Mouse (Mus musculus) MEL (cell line): Measurements from ENCODE around the gene Adgre5. TPM values are rescaled to one million over a fixed set of nuclear protein-coding genes. Genes with fewer than 3 reads are reported as not detected.

Experiments used
- DNase-seq: peaks from one replicate; pipeline ENCODE4 v3.0.0; 2011; ENCODE audit warnings: low read depth, low spot score
- H3K27ac ChIP-seq: 2 replicates; pipeline ENCODE4 v1.5.1; 2012; ENCODE audit warnings: low read depth, mild to moderate bottlenecking, control low read depth, low read length, moderate library complexity; ENCODE audit not compliant: control insufficient read depth
- H3K27me3 ChIP-seq, 2 experiments: fragments of 150-350 bp in 1 of 2; sonication (generic) in 1 of 2; 2 replicates each; pipeline ENCODE4 v1.6.1; 2012; ENCODE audit warnings: low read length in 2 of 2, mild to moderate bottlenecking in 2 of 2, improper control_type of control experiment in 1 of 2, moderate library complexity in 1 of 2; ENCODE audit not compliant: insufficient read depth in 2 of 2, control insufficient read depth in 1 of 2
- H3K36me3 ChIP-seq, 2 experiments: 2 replicates each; pipeline ENCODE4 v1.6.1; 2012 to 2014; ENCODE audit warnings: low read length in 2 of 2, improper control_type of control experiment in 1 of 2, inconsistent platforms in 1 of 2, mild to moderate bottlenecking in 1 of 2; ENCODE audit not compliant: insufficient read depth in 2 of 2, control insufficient read depth in 1 of 2
- H3K4me1 ChIP-seq, 2 experiments: fragments of 150-350 bp in 1 of 2; sonication (generic) in 1 of 2; 2 replicates each; pipeline ENCODE4 v1.6.1; 2012; ENCODE audit warnings: low read length in 2 of 2, improper control_type of control experiment in 1 of 2, mild to moderate bottlenecking in 1 of 2; ENCODE audit not compliant: insufficient read depth in 2 of 2, control insufficient read depth in 1 of 2
- H3K4me3 ChIP-seq, 2 experiments: fragments of 150-350 bp in 1 of 2; sonication (generic) in 1 of 2; 2 replicates each; pipeline ENCODE4 v1.5.1; 2012; ENCODE audit warnings: low read depth in 2 of 2, low read length in 2 of 2, mild to moderate bottlenecking in 2 of 2, moderate library complexity in 2 of 2, control low read depth in 1 of 2, improper control_type of control experiment in 1 of 2; ENCODE audit not compliant: control insufficient read depth in 1 of 2, insufficient read depth in 1 of 2
- H3K79me2 ChIP-seq: 2 replicates; pipeline ENCODE4 v1.6.1; 2012; ENCODE audit warnings: mild to moderate bottlenecking, low read length, moderate library complexity; ENCODE audit not compliant: control insufficient read depth, poor library complexity, insufficient read depth
- H3K9ac ChIP-seq: 2 replicates; pipeline ENCODE4 v1.6.1; 2012; ENCODE audit warnings: low read depth, mild to moderate bottlenecking, control low read depth, low read length, moderate library complexity; ENCODE audit not compliant: control insufficient read depth, poor library complexity, severe bottlenecking
- H3K9me3 ChIP-seq: fragments of 150-350 bp; sonication (generic); replicated peaks from 2 replicates; pipeline ENCODE4 v1.6.1; 2012; ENCODE audit warnings: mild to moderate bottlenecking, low read length, improper control_type of control experiment, moderate library complexity; ENCODE audit not compliant: insufficient read depth
- BHLHE40 ChIP-seq: IDR thresholded peaks from 2 replicates; pipeline ENCODE4 v1.6.1; 2012; ENCODE audit warnings: low read depth, mild to moderate bottlenecking, inconsistent platforms, low read length, improper control_type of control experiment, borderline replicate concordance
- CHD1 ChIP-seq: IDR thresholded peaks from 2 replicates; pipeline ENCODE4 v1.6.1; 2012; ENCODE audit warnings: low read depth, mild to moderate bottlenecking, inconsistent platforms, low read length, improper control_type of control experiment
- CTCF ChIP-seq, 3 experiments: IDR thresholded peaks in 2 of 3; conservative IDR thresholded peaks in 1 of 3; 2 replicates each; pipeline ENCODE4 v1.5.1; 2011 to 2012; ENCODE audit warnings: low read length in 3 of 3, low read depth in 2 of 3, mild to moderate bottlenecking in 2 of 3, improper control_type of control experiment in 1 of 3, inconsistent platforms in 1 of 3, mixed read lengths in 1 of 3, moderate library complexity in 1 of 3; ENCODE audit not compliant: control insufficient read depth in 1 of 3, insufficient read depth in 1 of 3, poor library complexity in 1 of 3, severe bottlenecking in 1 of 3
- E2F4 ChIP-seq: IDR thresholded peaks from 2 replicates; pipeline ENCODE4 v1.6.1; 2011; ENCODE audit warnings: low read depth, low read length, improper control_type of control experiment, borderline replicate concordance
- EP300 ChIP-seq, 2 experiments: IDR thresholded peaks; 2 replicates each; pipeline ENCODE4 v1.6.1; 2011; ENCODE audit warnings: improper control_type of control experiment in 2 of 2, low read length in 2 of 2, low read depth in 1 of 2, mild to moderate bottlenecking in 1 of 2
- GABPA ChIP-seq: IDR thresholded peaks from 2 replicates; pipeline ENCODE4 v1.6.1; 2012; ENCODE audit warnings: low read depth, mild to moderate bottlenecking, inconsistent platforms, low read length, improper control_type of control experiment, moderate library complexity
- GATA1 ChIP-seq: IDR thresholded peaks from 2 replicates; pipeline ENCODE4 v1.6.1; 2011; ENCODE audit warnings: low read depth, low read length, improper control_type of control experiment
- KAT2A ChIP-seq: conservative IDR thresholded peaks from 2 replicates; pipeline ENCODE4 v1.6.1; 2012; ENCODE audit warnings: low read depth, low read length, improper control_type of control experiment, inconsistent platforms
- MYB ChIP-seq: IDR thresholded peaks from 2 replicates; pipeline ENCODE4 v1.6.1; 2011; ENCODE audit warnings: mild to moderate bottlenecking, low read depth, low read length, improper control_type of control experiment
- NELFE ChIP-seq: IDR thresholded peaks from 2 replicates; pipeline ENCODE4 v1.6.1; 2011; ENCODE audit warnings: low read depth, low read length, improper control_type of control experiment
- NRF1 ChIP-seq: IDR thresholded peaks from 2 replicates; pipeline ENCODE4 v1.6.1; 2014; ENCODE audit warnings: low read depth, mild to moderate bottlenecking, inconsistent platforms, low read length, improper control_type of control experiment, moderate library complexity; ENCODE audit not compliant: poor library complexity, insufficient read depth, severe bottlenecking
- POLR2A ChIP-seq, 2 experiments: IDR thresholded peaks; 2 replicates each; pipeline ENCODE4 v1.6.1; 2011 to 2012; ENCODE audit warnings: low read length in 2 of 2, mild to moderate bottlenecking in 2 of 2, control low read depth in 1 of 2, improper control_type of control experiment in 1 of 2, low read depth in 1 of 2, moderate library complexity in 1 of 2; ENCODE audit not compliant: control insufficient read depth in 1 of 2, insufficient read depth in 1 of 2, poor library complexity in 1 of 2
- POLR2AphosphoS5 ChIP-seq: IDR thresholded peaks from 2 replicates; pipeline ENCODE4 v1.6.1; 2012; ENCODE audit warnings: low read depth, borderline replicate concordance, mild to moderate bottlenecking, inconsistent platforms, low read length, moderate library complexity, mixed read lengths
- SIN3A ChIP-seq: IDR thresholded peaks from 2 replicates; pipeline ENCODE4 v1.6.1; 2012; ENCODE audit warnings: low read length, improper control_type of control experiment, inconsistent platforms
- TBP ChIP-seq: IDR thresholded peaks from 2 replicates; pipeline ENCODE4 v1.8.0; 2011; ENCODE audit warnings: low read depth, low read length, improper control_type of control experiment
- TCF12 ChIP-seq: IDR thresholded peaks from 2 replicates; pipeline ENCODE4 v1.6.1; 2014; ENCODE audit warnings: low read depth, mild to moderate bottlenecking, inconsistent platforms, low read length, improper control_type of control experiment, moderate library complexity
- ZC3H11A ChIP-seq: IDR thresholded peaks from 2 replicates; pipeline ENCODE4 v1.6.1; 2012; ENCODE audit warnings: low read depth, mild to moderate bottlenecking, inconsistent platforms, low read length, improper control_type of control experiment
- ZKSCAN1 ChIP-seq: IDR thresholded peaks from 2 replicates; pipeline ENCODE4 v1.6.1; 2012; ENCODE audit warnings: low read depth, mild to moderate bottlenecking, inconsistent platforms, low read length, improper control_type of control experiment, moderate library complexity
- ZMIZ1 ChIP-seq: IDR thresholded peaks from 2 replicates; pipeline ENCODE4 v1.6.1; 2012; ENCODE audit warnings: low read depth, mild to moderate bottlenecking, inconsistent platforms, low read length, improper control_type of control experiment, moderate library complexity
- ZNF384 ChIP-seq: IDR thresholded peaks from 2 replicates; pipeline ENCODE4 v1.6.1; 2012; ENCODE audit warnings: low read depth, mild to moderate bottlenecking, inconsistent platforms, low read length, improper control_type of control experiment
- polyA plus RNA-seq, 2 experiments: library from polyadenylated mRNA; stranded (reverse) in 1 of 2; unstranded in 1 of 2; fragments of >175 nt in 1 of 2; fragments of >200 nt in 1 of 2; gene quantifications; 2 replicates each; pipeline versions ENCODE4 v1.2.1 to v1.2.4; 2012; ENCODE audit warnings: low replicate concordance in 2 of 2, low read depth in 1 of 2; ENCODE audit not compliant: insufficient read length in 2 of 2, insufficient read depth in 1 of 2, missing spikeins in 1 of 2
- total RNA-seq: library from RNA; depleted of rRNA; stranded (reverse); fragments of 300-350 nt; gene quantifications from 2 replicates; pipeline ENCODE4 v1.2.3, GENCODE M21; 2012

The Adgre5 gene
- total and polyA plus RNA-seq, 3 experiments: 18.5 to 21.4 TPM; not detected in 1

DNA sequence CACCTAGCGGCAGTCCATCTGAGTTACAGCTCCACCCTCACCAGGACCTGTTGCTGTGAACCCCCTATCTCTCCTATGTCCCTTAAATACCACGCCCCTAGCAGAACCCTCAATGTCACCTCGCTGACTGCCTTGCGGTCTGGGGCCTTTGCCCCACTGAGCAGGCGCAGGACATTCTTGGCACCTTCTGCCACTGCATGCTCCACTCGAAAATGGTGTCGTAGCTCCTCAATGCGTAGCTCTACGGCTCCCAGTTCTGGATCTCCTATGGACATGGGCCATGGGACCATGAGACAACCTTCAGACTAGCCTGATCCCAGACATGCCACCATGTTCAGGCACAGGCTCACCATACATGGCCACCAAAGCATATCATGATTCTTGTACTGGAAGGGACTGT is 56.6 kb downstream of the Adgre5 start:
- Histone ChIP-seq H3K79me2 (no peaks in the 10 kb centered on the region), H3K27ac (no peak overlapping the region), H3K27me3 (no peaks in the 10 kb centered on the region), H3K9ac (no peak overlapping the region), H3K9me3 (no peaks in the 10 kb centered on the region), H3K4me3 (no peak overlapping the region), H3K4me1 (no peaks in the 10 kb centered on the region), H3K36me3 (peaks cover 0 to 8% of the 10 kb centered on the region in 2 experiments; a peak in 2 of 4 replicates)
- no peak for DNase-seq
- TF ChIP-seq GABPA: no peak
- no peak for TF ChIP-seq CTCF (IDR thresholded peaks at IDR 0.05 in 2 of 3, conservative IDR thresholded peaks at IDR 0.05 in 1 of 3; ENCODE audit: control insufficient read depth in 1 of 3, insufficient read depth in 1 of 3, low read depth in 2 of 3, low read length in 3 of 3, poor library complexity in 1 of 3, severe bottlenecking in 1 of 3)
- no peak for TF ChIP-seq NRF1
- no peak for TF ChIP-seq MYB
- no peak for TF ChIP-seq TBP
- no peak for TF ChIP-seq E2F4
- no peak for TF ChIP-seq ZMIZ1
- no peak for TF ChIP-seq EP300 (IDR thresholded peaks at IDR 0.05; ENCODE audit: low read depth in 1 of 2, low read length in 2 of 2)
- TF ChIP-seq KAT2A: no peak
- no peak for TF ChIP-seq ZC3H11A
- no peak for TF ChIP-seq TCF12
- TF ChIP-seq POLR2A (IDR thresholded peaks at IDR 0.05; ENCODE audit: control insufficient read depth in 1 of 2, insufficient read depth in 1 of 2, low read depth in 1 of 2, low read length in 2 of 2, poor library complexity in 1 of 2): no peak
- TF ChIP-seq NELFE: no peak
- TF ChIP-seq ZKSCAN1: no peak

DNA sequence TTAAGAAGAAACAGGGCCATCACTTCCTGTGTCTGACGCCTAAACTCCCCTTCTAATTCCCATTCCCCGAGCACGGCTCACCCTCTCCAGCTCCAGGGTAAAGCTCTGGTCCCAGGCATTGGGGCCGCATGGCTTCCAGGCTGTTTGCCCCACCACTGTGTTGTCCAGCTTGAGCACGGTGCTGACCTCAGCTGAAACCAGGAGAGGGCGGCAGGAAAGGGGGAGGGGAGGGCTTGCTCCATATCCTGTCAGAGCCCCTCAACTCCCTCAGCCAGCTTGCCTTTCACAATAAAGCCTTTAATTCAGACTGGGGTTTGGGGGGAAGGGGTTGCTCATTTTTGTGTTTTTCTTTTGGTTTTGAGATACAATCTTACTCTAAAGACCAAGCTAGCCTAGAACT is 60.0 kb downstream of the Adgre5 start:
- H3K9me3 ChIP-seq: no peaks in the 10 kb centered on the region
- H3K79me2 ChIP-seq: no peaks in the 10 kb centered on the region
- DNase-seq: no peak
- no peaks in the 10 kb centered on the region for H3K4me1 ChIP-seq
- peaks cover 0 to 4% of the 10 kb centered on the region in 2 experiments; a peak in 2 of 4 replicates for H3K36me3 ChIP-seq
- H3K27ac ChIP-seq: no peak overlapping the region
- no peak overlapping the region for H3K4me3 ChIP-seq
- no peaks in the 10 kb centered on the region for H3K27me3 ChIP-seq
- TF ChIP-seq TCF12 (no peak), CHD1 (no peak), ZNF384 (no peak), GATA1 (no peak), POLR2AphosphoS5 (no peak), BHLHE40 (no peak), SIN3A (no peak), CTCF (IDR thresholded peaks at IDR 0.05 in 2 of 3, conservative IDR thresholded peaks at IDR 0.05 in 1 of 3; ENCODE audit: control insufficient read depth in 1 of 3, insufficient read depth in 1 of 3, low read depth in 2 of 3, low read length in 3 of 3, poor library complexity in 1 of 3, severe bottlenecking in 1 of 3) (no peak)
- H3K9ac ChIP-seq: no peak overlapping the region
